Mouse (Mus musculus) heart, postnatal 0 days (tissue): Measurements from ENCODE around the gene Gm11985. TPM values are rescaled to one million over a fixed set of nuclear protein-coding genes. Genes with fewer than 3 reads are reported as not detected.

ENCODE experiments used
- ATAC-seq: fragments of 200-750 bp; cut with Nextera tagmentation; 2 replicates; pipeline ENCODE4 v1.8.0; 2017; ENCODE audit warnings: low read depth, moderate number of reproducible peaks, moderate library complexity; ENCODE audit not compliant: insufficient read depth
- DNase-seq: peaks from one replicate; pipeline ENCODE4 v3.0.0-alpha.2; 2016; ENCODE audit warnings: low spot score
- H3K27ac ChIP-seq: fragments of 300-500 bp; sonication (generic); 2 replicates; pipeline ENCODE4 v1.5.1; 2014; ENCODE audit warnings: low read depth, mild to moderate bottlenecking
- H3K27me3 ChIP-seq: fragments of 300-500 bp; sonication (generic); 2 replicates; pipeline ENCODE4 v1.6.1; 2014; ENCODE audit warnings: low read length, mixed read lengths; ENCODE audit not compliant: control insufficient read depth, insufficient read depth
- H3K36me3 ChIP-seq: fragments of 300-500 bp; sonication (generic); replicated peaks from 2 replicates; pipeline ENCODE4 v1.6.1; 2014; ENCODE audit warnings: low read length, mixed read lengths; ENCODE audit not compliant: control insufficient read depth, insufficient read depth
- H3K4me1 ChIP-seq: fragments of 300-500 bp; sonication (generic); 2 replicates; pipeline ENCODE4 v1.6.1; 2014; ENCODE audit warnings: antibody characterized with exemption; ENCODE audit not compliant: control insufficient read depth, insufficient read depth
- H3K4me2 ChIP-seq: fragments of 300-500 bp; sonication (generic); 2 replicates; pipeline ENCODE4 v1.6.1; 2014; ENCODE audit warnings: low read depth, mild to moderate bottlenecking, low read length, moderate library complexity
- H3K4me3 ChIP-seq: fragments of 300-500 bp; sonication (generic); 2 replicates; pipeline ENCODE4 v1.5.1; 2014; ENCODE audit warnings: low read depth, low read length
- H3K9ac ChIP-seq: fragments of 300-500 bp; sonication (generic); replicated peaks from 2 replicates; pipeline ENCODE4 v1.6.1; 2014; ENCODE audit warnings: low read depth, low read length, mixed read lengths
- H3K9me3 ChIP-seq: fragments of 300-500 bp; sonication (generic); replicated peaks from 2 replicates; pipeline ENCODE4 v1.6.1; 2016; ENCODE audit warnings: low read length; ENCODE audit not compliant: control insufficient read depth
- CTCF ChIP-seq: IDR thresholded peaks from 2 replicates; pipeline ENCODE4 v1.5.1; 2016; ENCODE audit warnings: antibody characterized with exemption, control low read depth, low read depth
- EP300 ChIP-seq: IDR thresholded peaks from 2 replicates; pipeline ENCODE4 v1.6.1; 2016; ENCODE audit warnings: antibody characterized with exemption, low read depth
- WGBS: fragments of 180-500 bp; shearing (Covaris S2); extraction: QIAGEN DNeasy Blood & Tissue Kit; methylation state at CpG from one replicate; pipeline ENCODE4 v1.1.7; 2014; 5-methylcytosine and 5-hydroxymethylcytosine counted together
- polyA plus RNA-seq: library from polyadenylated mRNA; unstranded; fragments of >200 nt; fragmentation: Nextera tagmentation; extraction: Ambion mirVana; gene quantifications from 2 replicates; pipeline ENCODE4 v1.2.1, GENCODE M21; 2015
- total RNA-seq: library from RNA; depleted of rRNA; stranded (reverse); fragments of >200 nt; gene quantifications from 2 replicates; pipeline ENCODE4 v1.2.3, GENCODE M21; 2014; ENCODE audit warnings: low replicate concordance

The Gm11985 gene
- total and polyA plus RNA-seq, 2 experiments from 2014 or later, result not detected

DNA sequence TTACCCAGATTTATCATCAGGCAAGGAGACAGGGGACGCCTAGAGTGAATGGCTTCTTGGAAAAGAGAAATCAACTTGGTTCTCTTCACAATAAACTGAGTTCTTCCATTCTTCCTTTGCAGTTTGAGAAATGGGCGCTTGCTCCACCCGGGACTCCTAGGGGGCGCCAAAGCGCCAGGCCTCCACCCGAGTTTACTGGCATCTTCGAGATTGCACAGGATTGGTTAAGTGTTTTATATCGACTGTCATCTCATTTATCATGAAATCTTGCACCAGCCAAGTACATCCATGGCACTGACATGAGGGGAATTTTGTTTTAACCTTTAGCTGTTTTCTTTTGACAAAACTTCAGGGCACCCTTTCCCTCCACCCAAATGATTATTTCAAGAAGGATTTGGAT lies 27.3 kb upstream of the Gm11985 start:
- DNase-seq (no peak), ATAC-seq (no peak)
- Histone ChIP-seq H3K27ac (no peak overlapping the region), H3K9ac (no peak overlapping the region), H3K4me2 (no peak overlapping the region), H3K4me1 (peaks cover 14% of the 10 kb centered on the region; the same call in 1 of the 2 replicates), H3K9me3 (no peaks in the 10 kb centered on the region), H3K4me3 (no peak overlapping the region), H3K27me3 (peaks cover 43% of the 10 kb centered on the region), H3K36me3 (no peaks in the 10 kb centered on the region)
- 13% methylated on average over 8 of the region's 8 CpGs for WGBS
- TF ChIP-seq EP300, result no peak
- peak; percentile 53 for TF ChIP-seq CTCF

DNA sequence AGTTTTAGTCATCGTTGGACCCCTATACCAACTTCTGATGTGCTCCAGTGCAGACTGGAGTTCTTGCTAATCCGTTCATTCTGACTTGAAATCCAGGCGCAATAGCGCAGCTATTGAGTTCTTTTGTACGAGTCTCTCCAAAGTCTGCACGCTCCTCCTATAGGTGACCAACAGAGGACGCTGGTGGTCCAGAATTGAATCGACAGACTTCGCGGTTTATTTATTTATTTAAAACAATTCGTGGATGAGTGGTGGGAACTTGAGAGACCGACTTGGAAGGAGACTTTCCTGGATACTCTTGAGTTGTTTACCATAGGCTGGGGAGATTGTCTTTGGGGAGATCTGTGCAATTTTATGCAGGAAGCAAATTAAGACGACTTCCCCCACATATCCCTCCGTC lies 26.4 kb upstream of the Gm11985 start:
- ATAC-seq, result no peak
- no peak for TF ChIP-seq EP300
- peak; percentile 64 for TF ChIP-seq CTCF
- no peaks in the 10 kb centered on the region for H3K36me3 ChIP-seq
- H3K9ac ChIP-seq, result no peak overlapping the region
- no peaks in the 10 kb centered on the region for H3K9me3 ChIP-seq
- H3K4me3 ChIP-seq, result peak overlapping the region; percentile 56; the same call in 1 of the 2 replicates
- H3K4me2 ChIP-seq, result peak overlapping the region; percentile 74; the same call in 1 of the 2 replicates
- H3K4me1 ChIP-seq, result peaks cover 14% of the 10 kb centered on the region; the same call in 1 of the 2 replicates
- H3K27ac ChIP-seq, result no peak overlapping the region
- DNase-seq, result peak; percentile 68
- 5% methylated on average over 14 of the region's 14 CpGs for WGBS
- H3K27me3 ChIP-seq, result peaks cover 44% of the 10 kb centered on the region

- H3K9ac ChIP-seq, result no peak overlapping the region
- H3K4me3 ChIP-seq, result peak overlapping the region; percentile 56
- H3K36me3 ChIP-seq, result 0 out of 2 replicates have a peak, but pooled peaks cover under 1% of the 10 kb centered on the region
- WGBS, result 2% methylated on average over 12 of the region's 12 CpGs
- DNase-seq, result no peak
- H3K27ac ChIP-seq, result no peak overlapping the region
- peak overlapping the region; percentile 74 for H3K4me2 ChIP-seq
- no peaks in the 10 kb centered on the region for H3K9me3 ChIP-seq
- no peak for ATAC-seq
- no peak for TF ChIP-seq CTCF
- TF ChIP-seq EP300, result no peak
- peaks cover 44% of the 10 kb centered on the region for H3K27me3 ChIP-seq
- H3K4me1 ChIP-seq, result peaks cover 14% of the 10 kb centered on the region; the same call in 1 of the 2 replicates
Measured at GRCm38 (mm10) chr11:7214342-7214660, 25.9 kb upstream of the Gm11985 start.

GRCm38 (mm10) chr11:7213501-7214341 lies 25.4 kb upstream of the Gm11985 start, which contains the start of gene Igfbp3:
TSS of gene Igfbp3 (minus strand) at chr11:7213923.
- no peak within 1 kb of the TSS for H3K27ac ChIP-seq
- WGBS, result under 1% methylated on average over 75 of the region's 104 CpGs
- peak within 1 kb of the TSS; percentile 56 for H3K4me3 ChIP-seq
- H3K36me3 ChIP-seq, result 0 out of 2 replicates have a peak, but pooled peaks cover 5% of the 10 kb centered on the region
- H3K9ac ChIP-seq, result no peak within 1 kb of the TSS; the same call in 1 of the 2 replicates
- no peaks in the 10 kb centered on the region for H3K9me3 ChIP-seq
- H3K27me3 ChIP-seq, result peaks cover 44% of the 10 kb centered on the region
- ATAC-seq, result peak; percentile 70
- peaks cover 14% of the 10 kb centered on the region; the same call in 1 of the 2 replicates for H3K4me1 ChIP-seq
- peak within 1 kb of the TSS; percentile 74 for H3K4me2 ChIP-seq
- TF ChIP-seq CTCF (no peak), EP300 (no peak)
- no peak for DNase-seq

DNA sequence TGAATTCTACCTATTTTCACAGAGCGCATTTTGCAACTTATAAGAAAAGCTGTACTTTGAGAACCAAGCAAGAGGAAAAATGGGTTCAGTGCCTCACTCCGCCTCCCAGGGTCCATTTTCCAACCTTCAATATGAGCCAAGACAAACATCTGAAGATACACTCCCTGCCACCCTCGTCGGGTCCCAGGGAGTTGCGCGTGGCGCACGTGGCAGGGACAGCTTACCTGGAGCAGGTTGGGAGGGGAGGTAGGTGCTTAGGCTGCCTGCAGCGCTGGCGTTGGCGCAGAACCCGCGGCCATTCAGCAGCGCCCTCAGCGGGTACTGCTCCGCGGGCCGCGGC lies 24.8 kb upstream of the Gm11985 start:
- ATAC-seq (no peak), DNase-seq (no peak)
- 0 out of 2 replicates have a peak, but pooled peaks cover 5% of the 10 kb centered on the region for H3K36me3 ChIP-seq
- WGBS, result 2% methylated on average over 19 of the region's 19 CpGs
- H3K4me1 ChIP-seq, result peaks cover 14% of the 10 kb centered on the region; the same call in 1 of the 2 replicates
- H3K9ac ChIP-seq, result no peak overlapping the region; the same call in 1 of the 2 replicates
- no peaks in the 10 kb centered on the region for H3K9me3 ChIP-seq
- no peak for TF ChIP-seq CTCF
- no peak for TF ChIP-seq EP300
- no peak overlapping the region for H3K27ac ChIP-seq
- peak overlapping the region; percentile 56 for H3K4me3 ChIP-seq
- H3K27me3 ChIP-seq, result peaks cover 44% of the 10 kb centered on the region
- H3K4me2 ChIP-seq, result peak overlapping the region; percentile 74
